Mouse (Mus musculus): ENCODE measurements around the gene Ostc. TPM values are rescaled to one million over a fixed set of nuclear protein-coding genes. Genes with fewer than 3 reads are reported as not detected.

Ostc gene
- 281 and 290 TPM in 2 replicates for polyA plus RNA-seq (2015; fragmentation: Nextera tagmentation; extraction: Ambion mirVana)

GRCm38 (mm10) chr3:130708967-130709924 is at the start of gene Ostc:
Ostc (minus strand) TSS chr3:130709444.
- no peaks in the 10 kb centered on the region for H3K9me3 ChIP-seq (replicated peaks)
- H3K4me1 ChIP-seq = peaks cover 25% of the 10 kb centered on the region
- ATAC-seq = peak; percentile 98
- H3K27ac ChIP-seq = peak within 1 kb of the TSS; percentile 79
- H3K27me3 ChIP-seq = no peaks in the 10 kb centered on the region
- peak within 1 kb of the TSS; percentile 88 for H3K9ac ChIP-seq
- H3K36me3 ChIP-seq (ENCODE audit: poor library complexity, severe bottlenecking) = peaks cover 2% of the 10 kb centered on the region; the same call in 1 of the 2 replicates
- H3K4me2 ChIP-seq = peak within 1 kb of the TSS; percentile 87
- under 1% methylated on average over 45 of the region's 45 CpGs for WGBS
- peak within 1 kb of the TSS; percentile 80 for H3K4me3 ChIP-seq

DNA sequence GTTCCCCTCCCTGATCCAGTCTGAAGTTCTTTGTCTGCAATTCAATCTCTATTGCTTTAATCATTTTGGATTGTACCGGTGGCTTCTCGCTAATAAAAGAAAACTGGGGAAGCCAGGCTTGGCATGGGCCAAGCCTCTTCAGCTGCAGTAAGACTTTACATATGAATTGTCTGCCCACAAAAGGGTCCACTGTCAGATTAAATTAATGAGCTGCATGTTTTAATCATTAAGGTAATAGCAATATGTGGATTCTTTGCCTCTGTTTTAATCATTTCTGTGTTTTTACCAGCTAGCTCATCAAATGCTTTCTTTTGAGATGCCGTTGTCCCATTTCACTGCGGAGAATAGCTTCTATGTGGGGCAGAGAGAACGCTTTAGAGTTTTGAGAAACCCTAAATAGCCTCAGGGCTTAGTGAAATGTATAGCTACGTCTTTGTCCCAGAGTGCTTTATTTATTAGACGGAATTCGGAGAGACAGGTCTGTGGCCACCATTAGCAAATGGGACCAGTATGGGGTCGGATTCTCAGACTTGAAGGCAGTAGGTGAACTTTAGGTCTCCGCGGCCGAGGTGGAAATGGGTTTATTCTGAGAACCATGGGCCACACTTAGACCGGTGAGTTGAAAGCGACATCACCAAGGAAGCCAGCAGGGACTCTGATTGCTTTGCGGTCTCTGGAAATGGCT is 49.1 kb upstream of the Ostc start:
- Histone ChIP-seq H3K27me3 (no peaks in the 10 kb centered on the region), H3K4me1 (peaks cover 19% of the 10 kb centered on the region), H3K27ac (peak overlapping the region; percentile 49), H3K4me3 (peak overlapping the region; percentile 11; the same call in 1 of the 2 replicates), H3K9ac (no peak overlapping the region), H3K36me3 (ENCODE audit: poor library complexity, severe bottlenecking) (no peaks in the 10 kb centered on the region), H3K9me3 (replicated peaks) (no peaks in the 10 kb centered on the region), H3K4me2 (peak overlapping the region; percentile 48)
- peak; percentile 76 for ATAC-seq
- 12% methylated on average over 15 of the region's 15 CpGs for WGBS

GRCm38 (mm10) chr3:130757117-130757852 is 48.0 kb upstream of the Ostc start:
- Histone ChIP-seq H3K9ac (0 out of 2 replicates have a peak overlapping the region, but pooled peaks have one; percentile 38), H3K36me3 (ENCODE audit: poor library complexity, severe bottlenecking) (no peaks in the 10 kb centered on the region), H3K4me3 (no peak overlapping the region), H3K27me3 (no peaks in the 10 kb centered on the region), H3K27ac (peak overlapping the region; percentile 49), H3K4me2 (peak overlapping the region; percentile 48), H3K4me1 (peaks cover 19% of the 10 kb centered on the region), H3K9me3 (replicated peaks) (no peaks in the 10 kb centered on the region)
- 36% methylated on average over 8 of the region's 8 CpGs for WGBS
- peak; percentile 52 for ATAC-seq

DNA sequence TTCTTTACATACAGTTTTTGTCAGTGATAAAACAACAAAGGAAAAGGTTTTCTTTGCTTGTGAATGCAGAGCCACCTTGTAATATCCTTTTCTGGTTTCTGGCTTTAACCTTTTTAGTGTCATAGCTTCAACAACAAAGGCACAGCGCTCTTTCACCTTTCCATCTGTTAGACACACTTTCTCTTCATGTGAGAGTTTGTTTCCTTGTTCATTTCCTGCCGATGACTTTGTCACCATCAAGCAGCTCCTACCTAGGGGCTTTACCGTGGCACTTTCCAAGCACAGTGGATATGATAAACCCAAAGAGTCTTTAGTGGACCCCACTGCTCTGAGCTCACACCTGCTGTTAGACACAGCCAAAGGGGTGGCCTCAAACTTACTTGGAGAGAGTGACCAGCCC is 40.0 kb upstream of the Ostc start:
- no peak for ATAC-seq
- H3K9ac ChIP-seq = no peak overlapping the region
- H3K4me1 ChIP-seq = peaks cover 18% of the 10 kb centered on the region
- H3K27me3 ChIP-seq = no peaks in the 10 kb centered on the region
- H3K36me3 ChIP-seq (ENCODE audit: poor library complexity, severe bottlenecking) = no peaks in the 10 kb centered on the region
- 92% methylated on average over 3 of the region's 3 CpGs for WGBS
- no peak overlapping the region for H3K27ac ChIP-seq
- no peak overlapping the region for H3K4me3 ChIP-seq
- H3K4me2 ChIP-seq = no peak overlapping the region
- H3K9me3 ChIP-seq (replicated peaks) = peaks cover 7% of the 10 kb centered on the region; the same call in 1 of the 2 replicates

GRCm38 (mm10) chr3:130746673-130747619 is 37.7 kb upstream of the Ostc start:
- peaks cover 7% of the 10 kb centered on the region; the same call in 1 of the 2 replicates for H3K9me3 ChIP-seq (replicated peaks)
- peaks cover 18% of the 10 kb centered on the region for H3K4me1 ChIP-seq
- 7% methylated on average over 10 of the region's 10 CpGs for WGBS
- H3K36me3 ChIP-seq (ENCODE audit: poor library complexity, severe bottlenecking) = no peaks in the 10 kb centered on the region
- H3K27ac ChIP-seq = peak overlapping the region; percentile 37
- no peak overlapping the region for H3K4me3 ChIP-seq
- peak overlapping the region; percentile 14; the same call in 1 of the 2 replicates for H3K4me2 ChIP-seq
- no peaks in the 10 kb centered on the region for H3K27me3 ChIP-seq
- H3K9ac ChIP-seq = no peak overlapping the region
- ATAC-seq = peak; percentile 50; the same call in 1 of the 2 replicates

DNA sequence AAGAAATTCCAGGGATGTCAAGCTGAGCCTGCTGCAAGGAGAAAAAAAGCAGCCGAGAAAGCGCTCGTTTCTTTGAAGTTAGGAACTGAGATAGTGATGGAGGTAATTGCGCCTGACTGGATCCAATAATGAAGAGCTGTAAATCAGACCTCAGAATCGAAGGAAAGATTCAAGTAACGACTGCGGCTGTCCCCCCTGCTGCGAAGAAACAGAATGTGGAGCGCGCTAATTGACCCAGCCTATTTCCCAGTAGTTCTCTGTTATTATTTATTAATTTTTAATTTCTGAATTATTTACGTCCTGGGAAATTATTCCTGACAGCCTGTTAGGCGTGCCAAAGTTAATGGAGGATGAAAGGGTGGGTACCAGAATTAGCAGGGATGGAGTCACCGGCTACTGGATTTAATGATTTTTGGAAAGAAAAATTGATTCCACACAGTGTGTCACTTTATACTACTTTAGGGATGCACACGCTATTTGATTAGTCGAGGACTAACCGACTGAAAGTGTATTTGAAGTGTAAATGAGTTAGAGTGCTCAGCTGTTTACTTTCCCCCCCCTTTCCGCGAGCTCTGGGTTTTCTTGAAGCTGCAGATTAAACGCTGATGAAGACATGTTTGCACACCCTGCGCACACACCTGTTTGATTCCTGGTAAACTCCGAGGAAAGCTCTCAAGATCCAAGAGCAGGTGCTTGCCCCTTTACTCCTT is 28.6 kb upstream of the Ostc start:
- Histone ChIP-seq H3K9me3 (replicated peaks) (no peaks in the 10 kb centered on the region), H3K27ac (no peak overlapping the region), H3K9ac (no peak overlapping the region; the same call in 1 of the 2 replicates), H3K36me3 (ENCODE audit: poor library complexity, severe bottlenecking) (no peaks in the 10 kb centered on the region), H3K4me3 (no peak overlapping the region), H3K4me2 (peak overlapping the region; percentile 24), H3K27me3 (no peaks in the 10 kb centered on the region), H3K4me1 (peaks cover 17% of the 10 kb centered on the region)
- WGBS = 21% methylated on average over 21 of the region's 21 CpGs
- peak; percentile 16; the same call in 1 of the 2 replicates for ATAC-seq

- WGBS = 39% methylated on average over 4 of the region's 4 CpGs
- no peak for ATAC-seq
- H3K4me1 ChIP-seq = peaks cover 17% of the 10 kb centered on the region
- no peaks in the 10 kb centered on the region for H3K9me3 ChIP-seq (replicated peaks)
- no peak overlapping the region for H3K4me3 ChIP-seq
- H3K36me3 ChIP-seq (ENCODE audit: poor library complexity, severe bottlenecking) = no peaks in the 10 kb centered on the region
- no peaks in the 10 kb centered on the region for H3K27me3 ChIP-seq
- H3K27ac ChIP-seq = peak overlapping the region; percentile 48
- no peak overlapping the region for H3K4me2 ChIP-seq
- H3K9ac ChIP-seq = no peak overlapping the region
Observed at GRCm38 (mm10) chr3:130736758-130737157, 27.5 kb upstream of the Ostc start.

DNA sequence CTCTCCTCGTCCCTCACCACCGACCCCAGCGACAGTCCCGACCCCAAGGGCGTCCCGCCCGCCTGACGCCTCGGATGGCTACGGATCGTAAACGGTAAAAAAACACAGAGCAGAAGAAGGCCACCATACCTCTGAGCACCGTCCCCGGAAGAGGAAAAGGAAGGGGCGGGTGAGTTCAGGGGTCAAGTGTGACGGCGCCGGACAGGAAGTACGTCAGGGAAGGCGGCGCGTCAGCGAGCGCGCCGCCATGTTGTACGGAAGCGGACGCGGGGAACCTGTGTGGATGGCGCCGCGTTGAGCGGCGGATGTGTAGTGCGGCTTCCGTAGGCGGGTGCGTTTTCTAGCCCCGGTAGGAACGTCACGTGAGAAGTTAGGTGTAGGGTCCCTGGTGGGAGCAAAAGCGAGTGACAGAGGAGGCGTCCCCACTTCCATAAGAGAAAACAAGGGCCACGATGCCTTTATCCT is 21.0 kb upstream of the Ostc start, which contains the start of gene Rpl34:
Gene Rpl34, minus strand, starts transcription at position 210 of the 465 bp plus-strand sequence.
- peak within 1 kb of the TSS; percentile 99 for H3K4me3 ChIP-seq
- peak; percentile 100 for ATAC-seq

GRCm38 (mm10) chr3:130729472-130730188 is 20.4 kb upstream of the Ostc start:
- H3K9ac ChIP-seq = peak overlapping the region; percentile 98
- WGBS = under 1% methylated on average over 58 of the region's 58 CpGs
- ATAC-seq = no peak; the same call in 1 of the 2 replicates
- peak overlapping the region; percentile 81 for H3K4me2 ChIP-seq
- peak overlapping the region; percentile 99 for H3K4me3 ChIP-seq
- no peaks in the 10 kb centered on the region for H3K9me3 ChIP-seq (replicated peaks)
- H3K4me1 ChIP-seq = peaks cover 23% of the 10 kb centered on the region
- H3K27me3 ChIP-seq = no peaks in the 10 kb centered on the region
- H3K27ac ChIP-seq = peak overlapping the region; percentile 89
- H3K36me3 ChIP-seq (ENCODE audit: poor library complexity, severe bottlenecking) = peaks cover 40% of the 10 kb centered on the region

More for the DNA sequence above, 21.0 kb upstream of the Ostc start, which contains the start of gene Rpl34:
- Histone ChIP-seq H3K9me3 (replicated peaks) (no peaks in the 10 kb centered on the region), H3K4me2 (peak within 1 kb of the TSS; percentile 81), H3K27me3 (no peaks in the 10 kb centered on the region), H3K4me1 (peaks cover 23% of the 10 kb centered on the region), H3K27ac (peak within 1 kb of the TSS; percentile 89), H3K36me3 (ENCODE audit: poor library complexity, severe bottlenecking) (peaks cover 37% of the 10 kb centered on the region), H3K9ac (peak within 1 kb of the TSS; percentile 98)
- WGBS = under 1% methylated on average over 45 of the region's 45 CpGs

Data from forebrain, embryonic 13.5 days (tissue).